Mouse (Mus musculus): ENCODE measurements around the gene Rd3l.
A peak's percentile ranks its signal among the peaks of the same experiment; 100 is the strongest.
"Not testable (repeated sequence)": the region's sequence is repeated elsewhere in the genome, so short reads cannot be mapped to it uniquely, and the experiment has no call there.

Gene Rd3l

GRCm38 (mm10) chr12:111963339-111963738 is 17.8 kb downstream of the Rd3l start:
- peak; percentile 73 for DNase-seq

GRCm38 (mm10) chr12:111958101-111958865 is 22.8 kb downstream of the Rd3l start:
- peak; percentile 79 for DNase-seq

DNA sequence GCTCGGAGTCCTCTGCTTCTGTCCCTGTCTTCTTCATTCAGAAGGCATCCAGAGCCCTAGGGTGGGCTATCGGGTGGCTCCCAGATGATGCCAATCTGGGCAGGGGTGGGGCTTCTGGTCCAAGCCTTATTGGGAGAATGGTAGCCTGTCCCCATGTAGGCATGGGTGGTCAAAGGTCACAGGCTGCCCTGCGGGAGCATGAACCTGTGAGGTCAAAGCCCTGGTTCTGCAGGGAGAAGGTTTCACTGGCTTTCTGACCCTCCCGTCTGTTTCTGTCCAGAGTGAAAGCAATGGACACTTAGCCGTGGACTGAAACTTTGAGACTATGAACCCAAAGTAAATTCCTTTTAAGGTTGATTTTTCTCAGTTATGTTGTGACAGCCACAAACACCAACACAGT is 24.9 kb downstream of the Rd3l start:
- DNase-seq = no peak

DNA sequence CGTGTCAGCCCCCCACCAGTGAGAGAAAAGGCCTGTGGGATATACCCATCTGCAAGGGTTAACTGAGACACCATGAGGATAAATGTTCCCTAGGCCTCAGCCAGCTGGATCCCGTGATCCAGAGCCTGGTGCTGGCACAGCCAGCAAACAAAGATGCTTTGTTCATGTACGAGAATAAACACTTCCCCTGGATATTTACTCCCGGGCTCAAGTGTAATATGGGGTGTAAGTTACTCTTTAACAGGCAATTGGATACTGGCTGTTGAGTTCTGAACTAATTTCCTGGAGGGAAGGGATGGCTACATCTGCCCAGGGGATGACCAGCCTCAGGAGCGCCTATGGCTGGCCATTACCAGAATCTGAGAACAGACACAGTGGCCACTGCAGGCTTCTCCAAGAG is 29.4 kb downstream of the Rd3l start:
- DNase-seq = no peak

DNA sequence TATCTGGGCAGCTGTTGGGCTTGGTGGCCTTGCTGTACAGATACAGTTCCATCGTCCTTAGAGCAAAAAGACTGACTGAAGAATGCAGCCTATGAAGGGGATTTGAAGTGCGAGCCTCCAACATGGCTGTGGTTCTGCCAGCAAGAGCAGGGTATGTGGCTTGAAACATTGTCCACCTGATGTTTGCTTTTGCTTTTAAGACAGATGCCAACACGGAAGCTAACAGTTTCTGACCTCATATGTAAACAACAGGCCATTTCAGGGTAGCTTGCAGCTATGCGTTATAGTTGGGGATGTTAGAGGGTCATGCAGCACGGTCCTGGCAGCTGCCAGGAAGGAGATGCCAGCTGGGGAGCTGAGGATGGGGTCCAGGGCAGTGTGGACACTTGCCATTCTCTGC is 30.6 kb downstream of the Rd3l start:
- no peak for DNase-seq

GRCm38 (mm10) chr12:111946716-111947115 is 34.4 kb downstream of the Rd3l start:
- DNase-seq = peak; percentile 89

DNA sequence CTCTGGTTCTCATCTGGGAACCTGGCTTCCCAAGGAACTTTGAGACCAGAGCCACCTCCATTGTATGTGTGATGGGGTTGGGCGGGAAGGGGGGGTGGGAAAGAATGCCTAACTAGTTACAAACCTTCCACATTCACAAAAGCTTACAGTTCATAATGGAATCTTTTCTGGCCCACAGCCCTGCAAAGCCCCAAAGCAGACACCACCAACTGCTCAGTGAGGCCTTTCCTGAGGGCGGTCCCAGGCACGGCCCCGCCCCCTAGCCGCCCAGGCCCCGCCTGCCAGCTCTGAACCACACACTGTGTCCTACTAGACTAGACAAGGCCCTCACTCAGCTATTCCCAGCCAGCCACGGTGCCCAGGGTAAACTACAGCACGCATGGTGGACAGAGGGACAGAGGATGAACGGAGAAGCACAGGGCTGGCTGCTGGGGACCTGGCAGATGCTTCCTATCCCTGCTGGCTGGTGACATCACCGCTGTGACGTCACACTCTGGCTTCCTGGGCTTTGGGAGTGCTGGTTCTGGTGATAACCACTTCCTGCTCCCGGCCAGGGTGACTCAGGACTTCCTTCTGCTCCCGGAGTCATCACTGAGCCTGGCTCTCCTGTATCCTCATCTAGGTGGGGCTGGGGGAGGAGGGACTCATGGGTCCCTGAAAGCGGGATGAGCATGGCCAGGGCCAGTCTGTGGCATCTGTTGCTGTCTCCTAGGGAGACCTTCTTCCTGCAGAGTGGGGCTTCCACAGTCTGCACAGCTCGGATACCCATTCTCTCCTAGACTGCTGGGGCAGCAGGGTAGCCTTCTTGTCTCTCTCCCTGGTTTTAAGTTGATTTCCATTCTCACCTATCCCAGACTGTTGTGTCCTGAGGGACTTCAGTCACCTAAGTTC is 35.1 kb downstream of the Rd3l start:
- DNase-seq = not testable (repeated sequence)

GRCm38 (mm10) chr12:111945115-111945514 is 36.0 kb downstream of the Rd3l start:
- peak; percentile 52 for DNase-seq

- DNase-seq = not testable (repeated sequence)
Observed at GRCm38 (mm10) chr12:111944065-111944987, 36.8 kb downstream of the Rd3l start.

DNA sequence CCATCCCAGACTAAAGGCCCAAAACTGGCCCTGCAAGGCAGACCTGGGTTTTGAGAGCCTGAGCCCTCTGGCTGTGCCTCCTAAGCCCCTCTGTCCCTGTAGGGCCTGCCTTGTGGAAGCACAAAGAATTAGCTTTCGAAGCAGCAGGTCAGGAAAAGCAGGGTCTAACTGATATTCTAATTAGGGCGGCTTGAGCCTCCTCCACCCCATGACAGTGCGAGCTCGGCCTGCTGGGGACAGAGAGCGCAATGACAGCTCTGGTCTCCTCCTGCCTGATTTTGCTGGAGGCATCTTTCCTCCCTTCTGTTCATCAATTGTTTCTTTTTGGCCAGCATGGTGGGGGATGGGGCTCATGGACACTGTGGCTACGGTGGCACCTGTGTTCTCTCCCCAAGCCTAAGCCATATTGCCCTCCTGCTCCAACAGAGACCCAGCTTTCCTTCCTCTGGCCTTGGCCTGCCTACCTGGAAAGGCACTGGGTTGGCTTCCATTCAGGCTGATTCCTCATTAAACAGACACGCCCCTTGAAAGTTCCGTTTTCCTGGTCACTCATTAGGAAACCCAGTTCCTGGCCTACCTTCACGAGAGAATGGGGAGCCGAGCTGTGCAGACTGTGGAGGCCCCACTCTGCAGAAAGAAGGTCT is 37.6 kb downstream of the Rd3l start:
- peak; percentile 61 for DNase-seq

GRCm38 (mm10) chr12:111938623-111939177 is 42.4 kb downstream of the Rd3l start:
- no peak for DNase-seq

DNA sequence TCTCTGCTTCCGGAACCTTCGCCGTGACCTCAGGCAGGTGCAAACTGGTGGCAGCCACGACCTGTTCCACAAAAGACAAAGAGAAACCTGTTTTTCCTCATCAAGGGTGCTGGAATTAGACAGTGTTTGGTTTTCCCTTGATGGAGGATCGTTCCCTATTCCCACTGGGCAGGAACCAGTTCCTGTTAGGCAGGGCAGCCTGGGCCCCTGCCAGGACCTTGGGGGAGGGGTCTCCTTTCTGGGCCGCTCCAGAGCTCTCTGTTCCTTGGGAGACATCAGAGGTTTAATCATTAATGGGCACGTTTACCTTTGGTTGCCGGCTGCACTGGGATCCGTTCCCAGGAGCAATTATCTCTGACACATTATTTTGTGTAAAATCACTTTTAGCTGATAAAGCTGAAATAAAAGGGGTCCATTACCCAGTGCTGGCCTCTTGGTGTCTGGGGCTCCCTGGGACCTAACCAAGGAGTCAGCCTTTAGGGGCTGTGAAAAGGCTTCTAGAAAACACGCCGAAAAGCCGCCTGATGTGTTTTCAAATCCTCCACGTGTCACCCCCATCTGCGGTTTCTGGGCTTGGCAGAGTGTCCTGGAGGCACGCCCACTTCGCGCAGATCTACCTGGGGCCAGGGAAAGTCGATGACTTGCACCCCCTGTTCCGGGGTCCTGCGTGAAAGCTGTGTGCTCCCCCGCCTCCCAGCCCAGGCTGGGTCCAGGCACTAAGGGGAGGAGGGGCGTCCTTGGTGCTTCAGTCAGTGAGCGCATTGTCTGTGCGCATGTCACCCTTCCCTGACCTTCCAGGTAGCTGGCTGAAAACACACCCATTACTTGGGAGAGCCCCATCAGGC is 44.2 kb downstream of the Rd3l start:
- DNase-seq = peak; percentile 97

DNA sequence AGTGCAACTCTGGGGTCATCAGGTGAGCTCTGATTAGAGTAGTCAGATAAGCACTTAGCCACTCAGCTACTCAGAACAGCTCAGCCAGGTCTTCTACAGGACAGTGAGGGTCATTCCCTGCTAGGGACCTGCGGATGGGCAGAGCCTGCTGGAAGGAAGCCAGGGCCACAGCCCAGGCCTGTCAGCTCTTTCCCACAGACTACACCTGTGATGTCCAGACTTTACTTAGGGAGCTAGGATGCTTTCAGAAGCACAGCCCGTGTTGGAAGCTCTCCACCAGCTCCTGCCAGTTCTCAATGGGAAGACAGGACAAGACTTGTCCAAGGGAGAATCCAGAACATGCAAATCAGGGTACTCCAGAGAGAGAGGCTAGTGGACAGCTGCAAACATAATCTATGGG is 47.1 kb downstream of the Rd3l start:
- DNase-seq = no peak

GRCm38 (mm10) chr12:111933032-111933704 is 47.9 kb downstream of the Rd3l start:
- DNase-seq = peak; percentile 87

- no peak for DNase-seq
Observed at GRCm38 (mm10) chr12:111932513-111932912, 48.6 kb downstream of the Rd3l start.

GRCm38 (mm10) chr12:111931411-111932025 is 49.6 kb downstream of the Rd3l start:
- DNase-seq = no peak
